Mouse (Mus musculus): Measurements from ENCODE around the gene Zfp143.
"Not testable (repeated sequence)": the region's sequence is repeated elsewhere in the genome, so short reads cannot be mapped to it uniquely, and the experiment has no call there.

The Zfp143 gene

DNA sequence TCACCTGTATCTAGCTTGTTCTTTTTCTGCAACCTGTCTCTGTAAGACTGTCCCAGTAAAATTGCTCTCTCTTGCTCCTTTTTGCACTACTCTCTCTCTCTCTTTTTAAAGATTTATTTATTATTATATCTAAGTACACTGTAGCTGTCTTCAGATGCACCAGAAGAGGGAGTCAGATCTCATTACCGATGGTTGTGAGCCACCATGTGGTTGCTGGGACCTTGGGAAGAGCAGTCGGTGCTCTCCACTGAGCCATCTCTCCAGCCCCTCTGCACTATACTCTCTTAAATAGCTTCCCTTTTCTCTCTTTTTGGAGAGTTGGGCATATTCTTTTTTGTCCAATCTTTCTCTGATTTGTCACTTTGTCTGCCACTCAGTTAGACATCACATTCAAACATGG, 71.3 kb downstream of the Zfp143 start:
- not testable (repeated sequence) for DNase-seq (ENCODE audit: low read depth, low spot score)

DNA sequence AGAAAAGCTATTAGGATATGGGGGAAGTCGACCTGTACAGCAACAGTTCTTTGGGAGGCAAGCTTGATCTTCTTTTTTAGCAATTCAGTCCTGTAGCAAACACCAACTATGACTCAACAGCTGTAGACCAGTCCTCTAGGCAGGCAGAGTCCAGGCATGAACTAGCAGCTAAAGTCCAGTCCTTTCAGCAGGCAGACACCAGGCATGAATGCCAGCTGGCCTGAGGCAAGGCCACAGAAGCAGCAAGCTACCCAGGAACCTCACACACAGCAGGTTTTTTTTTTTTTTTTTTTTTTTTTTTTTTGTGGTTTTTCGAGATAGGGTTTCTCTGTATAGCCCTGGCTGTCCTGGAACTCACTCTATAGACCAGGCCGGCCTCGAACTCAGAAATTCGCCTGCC, 73.0 kb downstream of the Zfp143 start:
- no peak for DNase-seq (ENCODE audit: low read depth, low spot score)

DNA sequence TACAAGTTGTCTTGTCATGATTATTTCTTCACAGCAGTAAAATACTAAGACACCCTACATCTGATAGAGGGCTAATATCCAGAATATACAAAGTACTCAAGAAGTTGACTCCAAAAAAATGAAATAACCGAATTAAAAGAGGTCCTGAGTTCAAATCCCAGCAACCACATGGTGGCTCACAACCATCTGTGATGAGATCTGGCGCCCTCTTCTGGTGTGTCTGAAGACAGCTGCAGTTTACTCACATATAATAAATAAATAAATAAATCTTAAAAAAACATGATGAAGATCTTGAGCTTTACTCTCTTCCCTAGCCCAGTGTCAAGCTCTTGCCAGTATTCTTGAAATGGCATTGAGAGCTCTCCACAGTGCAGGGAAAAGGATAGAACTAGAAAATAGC, 77.5 kb downstream of the Zfp143 start:
- no peak for DNase-seq (ENCODE audit: low read depth, low spot score)

DNA sequence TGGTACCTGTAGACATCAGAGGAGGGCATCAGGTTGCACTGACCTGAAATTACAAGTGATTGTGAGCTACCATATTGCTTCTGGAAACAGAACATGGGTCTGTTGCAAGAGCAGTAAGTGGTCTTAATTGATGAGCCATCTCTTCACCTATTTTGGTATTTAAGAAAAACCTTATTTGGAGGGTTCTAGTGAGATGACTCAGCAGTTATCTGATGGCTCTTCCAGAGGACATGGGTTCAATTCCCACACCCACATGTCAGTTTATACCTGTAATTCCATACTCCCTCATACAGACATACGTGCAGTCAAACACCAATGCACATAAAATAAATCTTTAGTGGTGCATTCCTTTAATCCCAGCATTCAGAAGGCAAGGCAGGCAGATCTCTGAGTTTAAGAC, 82.8 kb downstream of the Zfp143 start:
- DNase-seq (ENCODE audit: low read depth, low spot score), result no peak
